Comparison of ENCODE assay signal across 16 mouse cellular contexts in the genomic region with DNA sequence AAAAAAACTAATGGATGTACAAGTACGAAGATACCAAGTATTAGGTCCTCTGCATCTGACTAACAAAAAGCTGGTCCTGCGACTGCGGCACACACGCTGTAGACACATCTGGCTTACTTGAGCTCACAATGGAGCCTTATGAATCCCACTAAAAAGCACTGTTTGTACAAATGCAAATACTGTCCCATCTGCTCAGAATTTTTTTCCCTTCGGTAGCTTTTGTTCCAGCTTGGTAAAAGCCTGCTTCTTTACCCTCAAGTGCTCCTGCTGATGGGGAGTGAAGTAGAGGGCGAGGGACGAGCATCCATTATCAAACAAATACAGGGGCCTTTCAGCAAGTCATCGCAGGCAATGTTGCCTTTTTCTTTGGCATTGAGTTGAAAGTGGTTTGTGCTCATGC. TPM values are rescaled to one million over a fixed set of nuclear protein-coding genes. Genes with fewer than 3 reads are reported as not detected.
DNase-seq lines count a peak whose midpoint lies in the region; ATAC-seq and TF ChIP-seq lines count a peak whose summit lies in the region.
"Had no signal": no experiment of that assay in that cellular context is flagged by ENCODE, and none has a peak within 500 bp of the region (broad histone marks: within the 10 kb centered on the region; RNA-seq: fewer than 3 reads in every experiment).

No protein-coding gene starts in this region.

- H3K4me1 ChIP-seq in ES-Bruce4 (ENCODE audit: control insufficient read depth, insufficient read depth, low read length) (peaks cover 1% of the 10 kb centered on the region), G1E (ENCODE audit: insufficient read depth, low read depth, low read length) (peaks cover 59% of the 10 kb centered on the region)
- H3K4me1 ChIP-seq: heart, embryonic 10.5 days had no signal

- DNase-seq in heart, adult 11 months: peak; percentile 74
- no peak for DNase-seq in heart, postnatal 4 days
- DNase-seq in G1E (ENCODE audit: low spot score): no peak
- peak; percentile 17 for DNase-seq in layer of hippocampus, adult 8-10 months (ENCODE audit: low spot score in 2 of 2)
- no peak for DNase-seq in adrenal gland, adult 8-10 months
- DNase-seq: adrenal gland, postnatal 36 days; gastrocnemius, postnatal 14 days; kidney, postnatal 10 days; liver; lung, adult 2 months; thymus, postnatal 14 days had no signal

- H3K27me3 ChIP-seq in ES-Bruce4 (ENCODE audit: control insufficient read depth, insufficient read depth, low read length, poor library complexity, severe bottlenecking) (no peaks in the 10 kb centered on the region; the same call in 1 of the 2 replicates), G1E (ENCODE audit: insufficient read depth, low read length) (no peaks in the 10 kb centered on the region)

- no peak overlapping the region; the same call in 1 of the 2 replicates for H3K27ac ChIP-seq in ES-Bruce4 (ENCODE audit: insufficient read depth, low read length)
- H3K27ac ChIP-seq: heart, embryonic 10.5 days had no signal

- no peak overlapping the region for H3K9ac ChIP-seq in ES-Bruce4 (ENCODE audit: low read depth, poor library complexity, severe bottlenecking)

- no peak overlapping the region for H3K4me3 ChIP-seq in ES-Bruce4 (ENCODE audit: low read depth, low read length)
- peak overlapping the region; percentile 49; the same call in 1 of the 2 replicates for H3K4me3 ChIP-seq in G1E (ENCODE audit: low read depth, low read length)
- H3K4me3 ChIP-seq: heart, embryonic 10.5 days had no signal

- TF ChIP-seq POLR2A in ES-Bruce4 (IDR thresholded peaks at IDR 0.05; ENCODE audit: insufficient read depth, low read length): no peak

- no peak for ATAC-seq in G1E (ENCODE audit: extremely low read depth, insufficient number of reproducible peaks, low FRiP score, poor library complexity, severe bottlenecking)
- ATAC-seq in erythroblast, adult 5-6 weeks (replicated peaks; ENCODE audit: low FRiP score, poor library complexity, severe bottlenecking): no peak
- ATAC-seq: CD4-positive, CD25-positive, alpha-beta regulatory T cell, adult 4 months had no signal

- no peaks in the 10 kb centered on the region for H3K36me3 ChIP-seq in ES-Bruce4 (ENCODE audit: control insufficient read depth, insufficient read depth, low read length, poor library complexity, severe bottlenecking)
- peaks cover 4% of the 10 kb centered on the region for H3K36me3 ChIP-seq in G1E (replicated peaks)
- H3K36me3 ChIP-seq: heart, embryonic 10.5 days had no signal

- H3K9me3 ChIP-seq in ES-Bruce4 (replicated peaks; ENCODE audit: control insufficient read depth, insufficient read depth, low read length, poor library complexity, severe bottlenecking): no peaks in the 10 kb centered on the region
- no peaks in the 10 kb centered on the region for H3K9me3 ChIP-seq in G1E (replicated peaks)
- H3K9me3 ChIP-seq: heart, embryonic 10.5 days had no signal

- 0 out of 2 replicates have a peak, but pooled peaks have one; percentile 68 for TF ChIP-seq EP300 in ES-Bruce4 (IDR thresholded peaks at IDR 0.05; ENCODE audit: insufficient read depth, low read depth, low read length)

- no peak for TF ChIP-seq CTCF in ES-Bruce4 (IDR thresholded peaks at IDR 0.05; ENCODE audit: low read depth, low read length)
- TF ChIP-seq CTCF in G1E (IDR thresholded peaks at IDR 0.05; ENCODE audit: low read depth, low read length): no peak

RNA-seq across cellular contexts. Expression of a gene that starts 29.3 kb away (rescaled TPM):
- under 1 TPM; 0.24 to 0.81 TPM for total RNA-seq in heart, postnatal 4 days (2021)
- 3.4 and 5.1 TPM in 2 replicates for polyA plus RNA-seq in ES-Bruce4 (2011; ENCODE audit: insufficient read depth, insufficient read length, low read depth, missing spikeins)
- 8.2 and 13.7 TPM in 2 replicates for total RNA-seq in G1E (2014; fragmentation: Nextera tagmentation)
- 4.1 and 5.1 TPM in 2 replicates for total RNA-seq in G1E (2017)
- 0.14 and 0.17 TPM in 2 replicates for polyA plus RNA-seq in G1E (2012)
- total RNA-seq in layer of hippocampus, adult 8-10 months (2022): 10 to 100 TPM; 22.9 to 30.3 (median 27.3) TPM
- 1 to 10 TPM; 1.2 to 3.5 (median 2.1) TPM for total RNA-seq in adrenal gland, adult 8-10 months (2022)
- total RNA-seq in erythroblast, adult 5-6 weeks (2015; ENCODE audit: low replicate concordance): not detected in 2 replicates
- total RNA-seq in erythroblast, adult 5-6 weeks (2017; ENCODE audit: low replicate concordance): 0.17 TPM in 1 of 2 replicates, not detected in the other
- total RNA-seq: megakaryocyte, adult 5-6 weeks had no signal

Comparison
In these comparisons a context has a peak if more than half of its experiments do, and no peak if none do; other contexts are left out.
1. DNase-seq: peak in heart, adult 11 months (single experiment) and layer of hippocampus, adult 8-10 months (2 of 2); none in heart, postnatal 4 days (single experiment), G1E (single experiment) and adrenal gland, adult 8-10 months (single experiment).